Mouse (Mus musculus) E14TG2a.4 (cell line): ENCODE results near the gene Pip4k2a.

Experiments used
- CTCF ChIP-seq: conservative IDR thresholded peaks from 2 replicates; pipeline ENCODE4 v1.5.1; 2014; ENCODE audit warnings: low read length
- POU5F1 ChIP-seq: IDR thresholded peaks from 2 replicates; pipeline ENCODE4 v1.6.1; 2014; ENCODE audit warnings: low read length, borderline replicate concordance

DNA sequence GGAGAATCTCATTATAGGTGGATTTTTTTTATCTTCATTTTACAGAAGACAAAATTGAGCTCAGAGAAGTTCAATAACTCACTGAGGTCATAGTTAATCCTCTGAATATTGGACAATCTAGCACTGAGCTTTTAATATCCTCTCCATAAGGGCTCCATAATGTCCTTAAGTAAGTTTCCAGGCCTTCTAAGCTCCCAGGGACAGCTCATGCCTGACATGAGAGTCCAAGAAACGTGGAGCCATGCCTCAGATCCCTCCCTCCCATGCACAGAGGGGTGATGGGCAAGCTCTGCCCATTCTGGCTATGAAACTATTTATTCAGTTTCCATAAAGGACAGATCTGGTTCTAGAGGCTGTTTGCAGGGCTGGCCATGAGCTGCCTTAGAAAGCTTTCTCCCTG is 52.5 kb downstream of the Pip4k2a start:
- TF ChIP-seq CTCF (no peak), POU5F1 (no peak)
